Mouse (Mus musculus) hindbrain, embryonic 16.5 days (tissue): ENCODE data around the gene Ltb4r1. TPM values are rescaled to one million over a fixed set of nuclear protein-coding genes. Genes with fewer than 3 reads are reported as not detected.

ENCODE experiments used
- ATAC-seq: fragments of 200-750 bp; cut with Nextera tagmentation; 2 replicates; pipeline ENCODE4 v1.8.0; 2017; ENCODE audit warnings: moderate TSS enrichment, moderate library complexity
- H3K27ac ChIP-seq: fragments of 300-500 bp; sonication (generic); 2 replicates; pipeline ENCODE4 v1.5.1; 2014; ENCODE audit warnings: low read depth, mild to moderate bottlenecking, control low read depth, low read length, moderate library complexity
- H3K27me3 ChIP-seq: fragments of 300-500 bp; sonication (generic); replicated peaks from 2 replicates; pipeline ENCODE4 v1.6.1; 2014; ENCODE audit warnings: low read length; ENCODE audit not compliant: control insufficient read depth, insufficient read depth
- H3K36me3 ChIP-seq: fragments of 300-500 bp; sonication (generic); 2 replicates; pipeline ENCODE4 v1.6.1; 2014; ENCODE audit warnings: mild to moderate bottlenecking, low read length, moderate library complexity, mixed read lengths; ENCODE audit not compliant: control insufficient read depth, insufficient read depth
- H3K4me1 ChIP-seq: fragments of 300-500 bp; sonication (generic); 2 replicates; pipeline ENCODE4 v1.6.1; 2014; ENCODE audit warnings: low read depth, low read length; ENCODE audit not compliant: control insufficient read depth, insufficient read depth
- H3K4me2 ChIP-seq: fragments of 300-500 bp; sonication (generic); 2 replicates; pipeline ENCODE4 v1.6.1; 2014; ENCODE audit warnings: mild to moderate bottlenecking, low read length, control low read depth, moderate library complexity
- H3K4me3 ChIP-seq: fragments of 300-500 bp; sonication (generic); 2 replicates; pipeline ENCODE4 v1.5.1; 2014; ENCODE audit warnings: mild to moderate bottlenecking, low read length, control low read depth, moderate library complexity
- H3K9ac ChIP-seq: fragments of 300-500 bp; sonication (generic); 2 replicates; pipeline ENCODE4 v1.6.1; 2014; ENCODE audit warnings: low read depth, mild to moderate bottlenecking, control low read depth, low read length, moderate library complexity
- H3K9me3 ChIP-seq: fragments of 300-500 bp; sonication (generic); 2 replicates; pipeline ENCODE4 v1.6.1; 2014; ENCODE audit warnings: mild to moderate bottlenecking, low read length, moderate library complexity; ENCODE audit not compliant: control insufficient read depth
- WGBS: fragments of 180-500 bp; shearing (Covaris S2); extraction: QIAGEN DNeasy Blood & Tissue Kit; methylation state at CpG from one replicate; pipeline ENCODE4 v1.1.7; 2014; 5-methylcytosine and 5-hydroxymethylcytosine counted together
- polyA plus RNA-seq: library from polyadenylated mRNA; unstranded; fragments of >200 nt; fragmentation: Nextera tagmentation; extraction: Ambion mirVana; gene quantifications from 2 replicates; pipeline ENCODE4 v1.2.1, GENCODE M21; 2015

Gene Ltb4r1
- polyA plus RNA-seq, 1 experiment from 2014 or later = 0.79 TPM

GRCm38 (mm10) chr14:55761163-55761562 is 4.6 kb upstream of the Ltb4r1 start, which contains the start of gene Ltb4r2:
Gene Ltb4r2 (plus strand): TSS chr14:55761428.
- 80% methylated on average over 6 of the region's 6 CpGs for WGBS
- peaks cover 20% of the 10 kb centered on the region for H3K27me3 ChIP-seq
- no peaks in the 10 kb centered on the region for H3K9me3 ChIP-seq
- peak within 1 kb of the TSS; percentile 81 for H3K4me2 ChIP-seq
- peak within 1 kb of the TSS; percentile 51 for H3K4me3 ChIP-seq
- H3K9ac ChIP-seq = peak within 1 kb of the TSS; percentile 75
- H3K27ac ChIP-seq = peak within 1 kb of the TSS; percentile 37
- H3K4me1 ChIP-seq = peaks cover 6% of the 10 kb centered on the region
- H3K36me3 ChIP-seq = no peaks in the 10 kb centered on the region
- ATAC-seq = no peak

- Histone ChIP-seq H3K27me3 (peaks cover 27% of the 10 kb centered on the region), H3K9me3 (no peaks in the 10 kb centered on the region), H3K4me2 (peak overlapping the region; percentile 81), H3K27ac (peak overlapping the region; percentile 37), H3K9ac (peak overlapping the region; percentile 75), H3K4me3 (peak overlapping the region; percentile 51), H3K36me3 (no peaks in the 10 kb centered on the region), H3K4me1 (peaks cover 6% of the 10 kb centered on the region)
- 0% methylated on average over 77 of the region's 77 CpGs for WGBS
- ATAC-seq = peak; percentile 74
Measured at GRCm38 (mm10) chr14:55762001-55762821, 3.6 kb upstream of the Ltb4r1 start.

GRCm38 (mm10) chr14:55763166-55763565 is 2.6 kb upstream of the Ltb4r1 start:
- Histone ChIP-seq H3K4me1 (peaks cover 14% of the 10 kb centered on the region), H3K27me3 (peaks cover 29% of the 10 kb centered on the region), H3K27ac (no peak overlapping the region), H3K4me3 (no peak overlapping the region), H3K9ac (no peak overlapping the region), H3K36me3 (no peaks in the 10 kb centered on the region), H3K4me2 (peak overlapping the region; percentile 81; the same call in 1 of the 2 replicates), H3K9me3 (no peaks in the 10 kb centered on the region)
- WGBS = 53% methylated on average over 7 of the region's 7 CpGs
- ATAC-seq = no peak

GRCm38 (mm10) chr14:55767519-55768414 is 2.0 kb downstream of the Ltb4r1 start:
- Histone ChIP-seq H3K9ac (peak overlapping the region; percentile 70), H3K27ac (no peak overlapping the region; the same call in 1 of the 2 replicates), H3K4me3 (peak overlapping the region; percentile 46), H3K9me3 (no peaks in the 10 kb centered on the region), H3K27me3 (peaks cover 23% of the 10 kb centered on the region), H3K4me2 (peak overlapping the region; percentile 84), H3K4me1 (peaks cover 8% of the 10 kb centered on the region), H3K36me3 (no peaks in the 10 kb centered on the region)
- peak; percentile 71 for ATAC-seq
- 11% methylated on average over 52 of the region's 52 CpGs for WGBS

GRCm38 (mm10) chr14:55768555-55768954 is 2.8 kb downstream of the Ltb4r1 start:
- Histone ChIP-seq H3K4me1 (peaks cover 8% of the 10 kb centered on the region), H3K27ac (no peak overlapping the region), H3K9ac (no peak overlapping the region), H3K4me3 (no peak overlapping the region), H3K36me3 (no peaks in the 10 kb centered on the region), H3K9me3 (no peaks in the 10 kb centered on the region), H3K4me2 (no peak overlapping the region), H3K27me3 (peaks cover 22% of the 10 kb centered on the region)
- 89% methylated on average over 6 of the region's 6 CpGs for WGBS
- ATAC-seq = no peak

GRCm38 (mm10) chr14:55769087-55769703 is 3.4 kb downstream of the Ltb4r1 start:
- no peak overlapping the region for H3K27ac ChIP-seq
- H3K27me3 ChIP-seq = peaks cover 21% of the 10 kb centered on the region
- H3K4me3 ChIP-seq = no peak overlapping the region
- ATAC-seq = no peak
- H3K4me2 ChIP-seq = no peak overlapping the region
- no peaks in the 10 kb centered on the region for H3K36me3 ChIP-seq
- H3K9me3 ChIP-seq = no peaks in the 10 kb centered on the region
- peaks cover 8% of the 10 kb centered on the region for H3K4me1 ChIP-seq
- H3K9ac ChIP-seq = no peak overlapping the region
- 85% methylated on average over 16 of the region's 16 CpGs for WGBS

GRCm38 (mm10) chr14:55776711-55777110 is 10.9 kb downstream of the Ltb4r1 start:
- 74% methylated on average over 7 of the region's 7 CpGs for WGBS
- no peak overlapping the region for H3K4me3 ChIP-seq
- peaks cover 5% of the 10 kb centered on the region for H3K27me3 ChIP-seq
- no peaks in the 10 kb centered on the region for H3K9me3 ChIP-seq
- ATAC-seq = no peak
- no peak overlapping the region for H3K27ac ChIP-seq
- peaks cover 6% of the 10 kb centered on the region for H3K4me1 ChIP-seq
- H3K36me3 ChIP-seq = no peaks in the 10 kb centered on the region
- H3K9ac ChIP-seq = no peak overlapping the region
- no peak overlapping the region for H3K4me2 ChIP-seq

- H3K36me3 ChIP-seq = no peaks in the 10 kb centered on the region
- H3K27me3 ChIP-seq = peaks cover 8% of the 10 kb centered on the region
- H3K4me2 ChIP-seq = no peak overlapping the region
- H3K4me3 ChIP-seq = no peak overlapping the region
- H3K27ac ChIP-seq = no peak overlapping the region
- H3K4me1 ChIP-seq = peaks cover 6% of the 10 kb centered on the region
- no peak for ATAC-seq
- WGBS = 45% methylated on average over 3 of the region's 3 CpGs
- H3K9me3 ChIP-seq = no peaks in the 10 kb centered on the region
- no peak overlapping the region for H3K9ac ChIP-seq
Measured at GRCm38 (mm10) chr14:55777176-55777575, 11.4 kb downstream of the Ltb4r1 start.
